Mouse (Mus musculus) midbrain, postnatal 0 days (tissue): Measurements from ENCODE around the gene Cyb5r1. TPM values are rescaled to one million over a fixed set of nuclear protein-coding genes. Genes with fewer than 3 reads are reported as not detected.

Source experiments
- ATAC-seq: fragments of 200-750 bp; cut with Nextera tagmentation; 2 replicates; pipeline ENCODE4 v1.8.0; 2017; ENCODE audit warnings: moderate number of reproducible peaks, mild to moderate bottlenecking, moderate TSS enrichment, moderate library complexity; ENCODE audit not compliant: low FRiP score
- DNase-seq: peaks from one replicate; pipeline ENCODE4 v3.0.0-alpha.2; 2015; ENCODE audit warnings: low spot score
- H3K27ac ChIP-seq: fragments of 300-500 bp; sonication (generic); 2 replicates; pipeline ENCODE4 v1.5.1; 2014; ENCODE audit warnings: low read depth, mild to moderate bottlenecking, low read length, mixed read lengths
- H3K27me3 ChIP-seq: fragments of 300-500 bp; sonication (generic); 2 replicates; pipeline ENCODE4 v1.6.1; 2014; ENCODE audit warnings: low read length, control low read depth, mixed read lengths; ENCODE audit not compliant: insufficient read depth
- H3K36me3 ChIP-seq: fragments of 300-500 bp; sonication (generic); 2 replicates; pipeline ENCODE4 v1.6.1; 2014; ENCODE audit warnings: low read length, control low read depth, mixed read lengths; ENCODE audit not compliant: insufficient read depth
- H3K4me1 ChIP-seq: fragments of 300-500 bp; sonication (generic); 2 replicates; pipeline ENCODE4 v1.6.1; 2014; ENCODE audit warnings: mild to moderate bottlenecking, control low read depth, antibody characterized with exemption, low read length, mixed read lengths; ENCODE audit not compliant: insufficient read depth
- H3K4me2 ChIP-seq: fragments of 300-500 bp; sonication (generic); 2 replicates; pipeline ENCODE4 v1.6.1; 2014; ENCODE audit warnings: low read depth, mild to moderate bottlenecking, low read length, mixed read lengths; ENCODE audit not compliant: poor library complexity, severe bottlenecking
- H3K4me3 ChIP-seq: fragments of 300-500 bp; sonication (generic); 2 replicates; pipeline ENCODE4 v1.5.1; 2014; ENCODE audit warnings: low read depth, mild to moderate bottlenecking, low read length, moderate library complexity
- H3K9ac ChIP-seq: fragments of 300-500 bp; sonication (generic); replicated peaks from 2 replicates; pipeline ENCODE4 v1.6.1; 2014; ENCODE audit warnings: mild to moderate bottlenecking, low read length, moderate library complexity, mixed read lengths; ENCODE audit not compliant: poor library complexity, severe bottlenecking
- H3K9me3 ChIP-seq: fragments of 300-500 bp; sonication (generic); 2 replicates; pipeline ENCODE4 v1.6.1; 2016; ENCODE audit warnings: low read length, control low read depth
- CTCF ChIP-seq: IDR thresholded peaks from 2 replicates; pipeline ENCODE4 v1.5.1; 2016; ENCODE audit warnings: antibody characterized with exemption, mild to moderate bottlenecking
- WGBS: fragments of 180-500 bp; shearing (Covaris S2); extraction: QIAGEN DNeasy Blood & Tissue Kit; methylation state at CpG from one replicate; pipeline ENCODE4 v1.1.7; 2014; 5-methylcytosine and 5-hydroxymethylcytosine counted together
- polyA plus RNA-seq: library from polyadenylated mRNA; unstranded; fragments of >200 nt; fragmentation: Nextera tagmentation; extraction: Ambion mirVana; gene quantifications from 2 replicates; pipeline ENCODE4 v1.2.1, GENCODE M21; 2015
- total RNA-seq: library from RNA; depleted of rRNA; stranded (reverse); fragments of >200 nt; gene quantifications from 2 replicates; pipeline ENCODE4 v1.2.3, GENCODE M21; 2014

Gene Cyb5r1
- total and polyA plus RNA-seq, 2 experiments from 2014 or later: 5.3 to 8.3 TPM

- ATAC-seq (no peak), DNase-seq (no peak)
- Histone ChIP-seq H3K9me3 (no peaks in the 10 kb centered on the region), H3K9ac (no peak overlapping the region), H3K27me3 (no peaks in the 10 kb centered on the region), H3K27ac (no peak overlapping the region), H3K4me1 (no peaks in the 10 kb centered on the region), H3K36me3 (no peaks in the 10 kb centered on the region), H3K4me2 (no peak overlapping the region), H3K4me3 (no peak overlapping the region)
- WGBS: 72% methylated on average over 5 of the region's 5 CpGs
- TF ChIP-seq CTCF: no peak
Observed at GRCm38 (mm10) chr1:134365491-134365890, 39.9 kb upstream of the Cyb5r1 start.

- peak; percentile 77 for TF ChIP-seq CTCF
- H3K4me1 ChIP-seq: no peaks in the 10 kb centered on the region
- ATAC-seq (no peak), DNase-seq (peak; percentile 66)
- H3K27me3 ChIP-seq: no peaks in the 10 kb centered on the region
- no peaks in the 10 kb centered on the region for H3K9me3 ChIP-seq
- WGBS: 57% methylated on average over 9 of the region's 9 CpGs
- H3K9ac ChIP-seq: no peak overlapping the region
- H3K4me3 ChIP-seq: no peak overlapping the region
- no peaks in the 10 kb centered on the region for H3K36me3 ChIP-seq
- no peak overlapping the region for H3K27ac ChIP-seq
- no peak overlapping the region for H3K4me2 ChIP-seq
Observed at GRCm38 (mm10) chr1:134368777-134369337, 36.5 kb upstream of the Cyb5r1 start.

GRCm38 (mm10) chr1:134374124-134374523 lies 31.2 kb upstream of the Cyb5r1 start:
- TF ChIP-seq CTCF: no peak
- Histone ChIP-seq H3K9ac (no peak overlapping the region), H3K4me3 (no peak overlapping the region), H3K27ac (no peak overlapping the region), H3K9me3 (no peaks in the 10 kb centered on the region), H3K4me2 (no peak overlapping the region), H3K4me1 (no peaks in the 10 kb centered on the region), H3K27me3 (no peaks in the 10 kb centered on the region), H3K36me3 (no peaks in the 10 kb centered on the region)
- ATAC-seq (no peak), DNase-seq (no peak)
- 70% methylated on average over 2 of the region's 2 CpGs for WGBS

GRCm38 (mm10) chr1:134381051-134381450 lies 24.3 kb upstream of the Cyb5r1 start:
- no peaks in the 10 kb centered on the region for H3K27me3 ChIP-seq
- TF ChIP-seq CTCF: no peak
- no peak overlapping the region for H3K4me2 ChIP-seq
- WGBS: 86% methylated on average over 2 of the region's 2 CpGs
- H3K9ac ChIP-seq: no peak overlapping the region
- no peaks in the 10 kb centered on the region for H3K36me3 ChIP-seq
- ATAC-seq: no peak
- peaks cover 3% of the 10 kb centered on the region; the same call in 1 of the 2 replicates for H3K4me1 ChIP-seq
- no peak overlapping the region for H3K4me3 ChIP-seq
- H3K9me3 ChIP-seq: no peaks in the 10 kb centered on the region
- no peak for DNase-seq
- H3K27ac ChIP-seq: no peak overlapping the region

- no peak for TF ChIP-seq CTCF
- Histone ChIP-seq H3K27ac (no peak overlapping the region), H3K4me3 (peak overlapping the region; percentile 24), H3K9me3 (no peaks in the 10 kb centered on the region), H3K4me1 (peaks cover 3% of the 10 kb centered on the region; the same call in 1 of the 2 replicates), H3K9ac (no peak overlapping the region; the same call in 1 of the 2 replicates), H3K4me2 (peak overlapping the region; percentile 61), H3K27me3 (no peaks in the 10 kb centered on the region), H3K36me3 (no peaks in the 10 kb centered on the region)
- WGBS: 14% methylated on average over 19 of the region's 19 CpGs
- DNase-seq (peak; percentile 61), ATAC-seq (no peak)
Observed at GRCm38 (mm10) chr1:134381795-134382625, 23.3 kb upstream of the Cyb5r1 start.

GRCm38 (mm10) chr1:134384581-134384980 lies 20.8 kb upstream of the Cyb5r1 start:
- no peak overlapping the region for H3K9ac ChIP-seq
- ATAC-seq: no peak
- no peaks in the 10 kb centered on the region for H3K27me3 ChIP-seq
- TF ChIP-seq CTCF: no peak
- no peak overlapping the region for H3K27ac ChIP-seq
- H3K4me2 ChIP-seq: no peak overlapping the region
- H3K9me3 ChIP-seq: no peaks in the 10 kb centered on the region
- WGBS: 92% methylated on average over 4 of the region's 4 CpGs
- H3K4me1 ChIP-seq: peaks cover 3% of the 10 kb centered on the region; the same call in 1 of the 2 replicates
- no peak overlapping the region for H3K4me3 ChIP-seq
- no peak for DNase-seq
- H3K36me3 ChIP-seq: no peaks in the 10 kb centered on the region
